9 mouse cellular contexts compared by ENCODE assay signal in the genomic region with DNA sequence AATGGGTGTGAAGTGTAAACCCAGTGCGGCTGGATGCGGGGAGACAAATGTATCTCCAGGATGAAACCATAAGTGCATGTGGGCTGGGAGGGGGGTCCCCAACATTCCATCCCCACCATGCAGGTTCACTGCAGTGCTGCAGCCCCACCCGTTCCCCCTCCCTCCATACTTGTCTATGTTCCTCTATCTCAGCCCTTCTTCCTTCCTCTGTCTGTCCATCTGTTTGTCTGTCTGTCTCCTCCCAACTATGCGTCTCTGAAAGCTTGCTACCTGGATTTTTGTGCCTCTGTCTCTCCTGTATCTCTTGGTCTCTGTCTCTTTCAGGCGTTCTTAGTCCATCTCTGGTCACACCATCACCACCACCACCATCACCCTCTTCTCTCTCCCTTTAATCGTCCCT. TPM values are rescaled to one million over a fixed set of nuclear protein-coding genes. Genes with fewer than 3 reads are reported as not detected.
DNase-seq lines count a peak whose midpoint lies in the region; ATAC-seq and TF ChIP-seq lines count a peak whose summit lies in the region.
"Had no signal": no experiment of that assay in that cellular context is flagged by ENCODE, and none has a peak within 500 bp of the region (broad histone marks: within the 10 kb centered on the region; RNA-seq: fewer than 3 reads in every experiment).

No protein-coding gene starts in this region.

- no peak overlapping the region for H3K4me3 ChIP-seq in heart, embryonic 11.5 days (ENCODE audit: low read depth, low read length)
- no peak overlapping the region; the same call in 1 of the 2 replicates for H3K4me3 ChIP-seq in heart, embryonic 10.5 days
- H3K4me3 ChIP-seq in cortical plate, adult 2 months (ENCODE audit: insufficient read depth, low read length): peak overlapping the region; percentile 85
- H3K4me3 ChIP-seq in hindbrain, embryonic 11.5 days (ENCODE audit: low read depth, low read length): peak overlapping the region; percentile 23
- peak overlapping the region; percentile 11 for H3K4me3 ChIP-seq in midbrain, embryonic 11.5 days (ENCODE audit: low read depth, low read length)

- no peaks in the 10 kb centered on the region for H3K36me3 ChIP-seq in heart, embryonic 11.5 days (ENCODE audit: control insufficient read depth, insufficient read depth, low read length)
- H3K36me3 ChIP-seq in heart, embryonic 10.5 days: no peaks in the 10 kb centered on the region
- H3K36me3 ChIP-seq in hindbrain, embryonic 11.5 days (ENCODE audit: control insufficient read depth, insufficient read depth, low read length): no peaks in the 10 kb centered on the region
- H3K36me3 ChIP-seq in midbrain, embryonic 11.5 days (ENCODE audit: control insufficient read depth, insufficient read depth, low read length): no peaks in the 10 kb centered on the region

- ATAC-seq in heart, embryonic 11.5 days (replicated peaks; ENCODE audit: insufficient number of reproducible peaks, low FRiP score, low TSS enrichment): no peak
- ATAC-seq in hindbrain, embryonic 11.5 days (ENCODE audit: low FRiP score): no peak
- no peak for ATAC-seq in midbrain, embryonic 11.5 days (ENCODE audit: low FRiP score)

- no peak for DNase-seq in heart, embryonic 10.5 days (ENCODE audit: low spot score)
- no peak for DNase-seq in hindbrain, embryonic 11.5 days (ENCODE audit: low spot score)
- DNase-seq in midbrain, embryonic 11.5 days (ENCODE audit: low spot score, missing footprints): no peak
- no peak for DNase-seq in ovary, postnatal 10 days (ENCODE audit: low spot score)
- no peak for DNase-seq in spleen, adult 18-20 months
- DNase-seq in frontal cortex, postnatal 25 days (ENCODE audit: low spot score in 2 of 2): no peak
- DNase-seq: kidney, adult 2 months had no signal

- TF ChIP-seq POLR2A in cortical plate, adult 2 months (IDR thresholded peaks at IDR 0.05; ENCODE audit: extremely low read depth, insufficient read depth, low read length): no peak

- H3K4me1 ChIP-seq in heart, embryonic 11.5 days (ENCODE audit: control insufficient read depth, insufficient read depth, low read length): peaks cover 36% of the 10 kb centered on the region
- peaks cover 57% of the 10 kb centered on the region for H3K4me1 ChIP-seq in heart, embryonic 10.5 days
- no peaks in the 10 kb centered on the region; the same call in 1 of the 2 replicates for H3K4me1 ChIP-seq in cortical plate, adult 2 months (ENCODE audit: control insufficient read depth, insufficient read depth, low read length)
- H3K4me1 ChIP-seq in hindbrain, embryonic 11.5 days (replicated peaks; ENCODE audit: control insufficient read depth, insufficient read depth, low read length): peaks cover 7% of the 10 kb centered on the region
- peaks cover 31% of the 10 kb centered on the region for H3K4me1 ChIP-seq in midbrain, embryonic 11.5 days (ENCODE audit: control insufficient read depth, insufficient read depth, low read length)

- WGBS in heart, embryonic 11.5 days (ENCODE audit: insufficient replicate concordance): 5% methylated on average over 6 of the region's 6 CpGs
- 8% methylated on average over 6 of the region's 6 CpGs for WGBS in heart, embryonic 10.5 days
- 5% methylated on average over 6 of the region's 6 CpGs for WGBS in hindbrain, embryonic 11.5 days
- WGBS in midbrain, embryonic 11.5 days: 6% methylated on average over 6 of the region's 6 CpGs

- H3K27ac ChIP-seq in heart, embryonic 11.5 days (ENCODE audit: low read depth, low read length): no peak overlapping the region
- H3K27ac ChIP-seq in heart, embryonic 10.5 days: no peak overlapping the region
- peak overlapping the region; percentile 65 for H3K27ac ChIP-seq in cortical plate, adult 2 months (ENCODE audit: insufficient read depth, low read length)
- H3K27ac ChIP-seq in hindbrain, embryonic 11.5 days (ENCODE audit: low read depth, low read length): no peak overlapping the region
- no peak overlapping the region for H3K27ac ChIP-seq in midbrain, embryonic 11.5 days (ENCODE audit: low read depth, low read length)

- H3K27me3 ChIP-seq in heart, embryonic 11.5 days (ENCODE audit: control insufficient read depth, insufficient read depth, low read length): peaks cover 41% of the 10 kb centered on the region
- peaks cover 83% of the 10 kb centered on the region for H3K27me3 ChIP-seq in heart, embryonic 10.5 days (ENCODE audit: insufficient read depth, poor library complexity, severe bottlenecking)
- peaks cover 53% of the 10 kb centered on the region for H3K27me3 ChIP-seq in hindbrain, embryonic 11.5 days (ENCODE audit: control insufficient read depth, insufficient read depth, low read length)
- peaks cover 53% of the 10 kb centered on the region for H3K27me3 ChIP-seq in midbrain, embryonic 11.5 days (ENCODE audit: control insufficient read depth, insufficient read depth, low read length)

- TF ChIP-seq CTCF in cortical plate, adult 2 months (IDR thresholded peaks at IDR 0.05; ENCODE audit: extremely low read depth, insufficient read depth, low read length): no peak

- no peak overlapping the region for H3K9ac ChIP-seq in heart, embryonic 11.5 days (ENCODE audit: low read depth, low read length)
- no peak overlapping the region for H3K9ac ChIP-seq in hindbrain, embryonic 11.5 days (ENCODE audit: low read depth, low read length)
- no peak overlapping the region; the same call in 1 of the 2 replicates for H3K9ac ChIP-seq in midbrain, embryonic 11.5 days (ENCODE audit: low read length)

- H3K4me2 ChIP-seq in heart, embryonic 11.5 days: peak overlapping the region; percentile 35
- peak overlapping the region; percentile 29 for H3K4me2 ChIP-seq in hindbrain, embryonic 11.5 days (replicated peaks; ENCODE audit: low read depth, low read length)
- peak overlapping the region; percentile 36 for H3K4me2 ChIP-seq in midbrain, embryonic 11.5 days

- H3K9me3 ChIP-seq in heart, embryonic 11.5 days (replicated peaks; ENCODE audit: control insufficient read depth, low read length): no peaks in the 10 kb centered on the region
- no peaks in the 10 kb centered on the region for H3K9me3 ChIP-seq in heart, embryonic 10.5 days
- no peaks in the 10 kb centered on the region for H3K9me3 ChIP-seq in hindbrain, embryonic 11.5 days (ENCODE audit: control insufficient read depth, low read length)
- H3K9me3 ChIP-seq in midbrain, embryonic 11.5 days (ENCODE audit: control insufficient read depth, low read length): no peaks in the 10 kb centered on the region

RNA-seq across cellular contexts. Expression of gene Fxyd7, which starts 0.8 kb away (rescaled TPM):
- polyA plus RNA-seq in heart, embryonic 11.5 days (2014; fragmentation: Nextera tagmentation; extraction: Ambion mirVana): 2.5 and 4.9 TPM in 2 replicates
- polyA plus RNA-seq in heart, embryonic 10.5 days (2016; fragmentation: Nextera tagmentation; extraction: Ambion mirVana): 0.22 and 1.5 TPM in 2 replicates
- polyA plus RNA-seq in cortical plate, adult 2 months (2012; rRNA removed): 378 and 426 TPM in 2 replicates
- 8.7 and 12.6 TPM in 2 replicates for polyA plus RNA-seq in hindbrain, embryonic 11.5 days (2014; fragmentation: Nextera tagmentation; extraction: Ambion mirVana)
- polyA plus RNA-seq in midbrain, embryonic 11.5 days (2014; fragmentation: Nextera tagmentation; extraction: Ambion mirVana): 5.4 and 6.2 TPM in 2 replicates

RNA-seq across cellular contexts. Expression of gene Fxyd1, which starts 6.5 kb away (rescaled TPM):
- 566 and 581 TPM in 2 replicates for polyA plus RNA-seq in heart, embryonic 11.5 days (2014; fragmentation: Nextera tagmentation; extraction: Ambion mirVana)
- polyA plus RNA-seq in heart, embryonic 10.5 days (2016; fragmentation: Nextera tagmentation; extraction: Ambion mirVana): 167 and 365 TPM in 2 replicates
- 141 and 156 TPM in 2 replicates for polyA plus RNA-seq in cortical plate, adult 2 months (2012; rRNA removed)
- 15.6 and 18.1 TPM in 2 replicates for polyA plus RNA-seq in hindbrain, embryonic 11.5 days (2014; fragmentation: Nextera tagmentation; extraction: Ambion mirVana)
- polyA plus RNA-seq in midbrain, embryonic 11.5 days (2014; fragmentation: Nextera tagmentation; extraction: Ambion mirVana): 4.8 and 5.4 TPM in 2 replicates

RNA-seq across cellular contexts. Expression of gene Fxyd5, which starts 8.2 kb away (rescaled TPM):
- polyA plus RNA-seq in heart, embryonic 11.5 days (2014; fragmentation: Nextera tagmentation; extraction: Ambion mirVana): 30.3 and 38.5 TPM in 2 replicates
- polyA plus RNA-seq in heart, embryonic 10.5 days (2016; fragmentation: Nextera tagmentation; extraction: Ambion mirVana): 24.3 and 26.4 TPM in 2 replicates
- polyA plus RNA-seq in cortical plate, adult 2 months (2012; rRNA removed): 52.7 and 62.8 TPM in 2 replicates
- 12.3 and 14.1 TPM in 2 replicates for polyA plus RNA-seq in hindbrain, embryonic 11.5 days (2014; fragmentation: Nextera tagmentation; extraction: Ambion mirVana)
- 11.3 and 12.6 TPM in 2 replicates for polyA plus RNA-seq in midbrain, embryonic 11.5 days (2014; fragmentation: Nextera tagmentation; extraction: Ambion mirVana)

RNA-seq across cellular contexts. Expression of gene Lgi4, which starts 8.7 kb away (rescaled TPM):
- 0.13 and 0.34 TPM in 2 replicates for polyA plus RNA-seq in heart, embryonic 11.5 days (2014; fragmentation: Nextera tagmentation; extraction: Ambion mirVana)
- polyA plus RNA-seq in heart, embryonic 10.5 days (2016; fragmentation: Nextera tagmentation; extraction: Ambion mirVana): 0.27 and 0.41 TPM in 2 replicates
- polyA plus RNA-seq in cortical plate, adult 2 months (2012; rRNA removed): 35.6 and 37.5 TPM in 2 replicates
- polyA plus RNA-seq in hindbrain, embryonic 11.5 days (2014; fragmentation: Nextera tagmentation; extraction: Ambion mirVana): 1.0 and 2.8 TPM in 2 replicates
- 0.58 and 0.85 TPM in 2 replicates for polyA plus RNA-seq in midbrain, embryonic 11.5 days (2014; fragmentation: Nextera tagmentation; extraction: Ambion mirVana)

RNA-seq across cellular contexts. Expression of gene Fxyd3, which starts 26.0 kb away (rescaled TPM):
- 0.38 and 1.8 TPM in 2 replicates for polyA plus RNA-seq in heart, embryonic 11.5 days (2014; fragmentation: Nextera tagmentation; extraction: Ambion mirVana)
- polyA plus RNA-seq in heart, embryonic 10.5 days (2016; fragmentation: Nextera tagmentation; extraction: Ambion mirVana): 0.53 and 2.0 TPM in 2 replicates
- polyA plus RNA-seq in cortical plate, adult 2 months (2012; rRNA removed): 0.59 and 1.0 TPM in 2 replicates
- 6.3 and 8.6 TPM in 2 replicates for polyA plus RNA-seq in hindbrain, embryonic 11.5 days (2014; fragmentation: Nextera tagmentation; extraction: Ambion mirVana)
- polyA plus RNA-seq in midbrain, embryonic 11.5 days (2014; fragmentation: Nextera tagmentation; extraction: Ambion mirVana): 1.8 and 2.3 TPM in 2 replicates

Comparison
In these comparisons a context has a peak if more than half of its experiments do, and no peak if none do; other contexts are left out.
1. H3K4me3 ChIP-seq: peak in cortical plate, adult 2 months (single experiment), hindbrain, embryonic 11.5 days (single experiment) and midbrain, embryonic 11.5 days (single experiment); none in heart, embryonic 11.5 days (single experiment) and heart, embryonic 10.5 days (single experiment).
2. RNA of gene Fxyd7, which starts 0.8 kb away (polyA plus RNA-seq): 378 to 426 TPM in cortical plate, adult 2 months; 8.7 to 12.6 TPM in hindbrain, embryonic 11.5 days, 5.4 to 6.2 TPM in midbrain, embryonic 11.5 days, 2.5 to 4.9 TPM in heart, embryonic 11.5 days and 0.22 to 1.5 TPM in heart, embryonic 10.5 days; every median in the first group is over 10 times any median in the second.
3. Peak in every context shown above with its lines, with median percentiles within 50 percentile points of each other: H3K4me2 ChIP-seq.